Mouse (Mus musculus) R1 (cell line): ENCODE results near the gene Cdc73.

Experiments
- DNase-seq: peaks from one replicate; pipeline ENCODE4 v3.0.0-alpha.2; 2018; ENCODE audit warnings: low read depth, low spot score

Cdc73 gene

DNA sequence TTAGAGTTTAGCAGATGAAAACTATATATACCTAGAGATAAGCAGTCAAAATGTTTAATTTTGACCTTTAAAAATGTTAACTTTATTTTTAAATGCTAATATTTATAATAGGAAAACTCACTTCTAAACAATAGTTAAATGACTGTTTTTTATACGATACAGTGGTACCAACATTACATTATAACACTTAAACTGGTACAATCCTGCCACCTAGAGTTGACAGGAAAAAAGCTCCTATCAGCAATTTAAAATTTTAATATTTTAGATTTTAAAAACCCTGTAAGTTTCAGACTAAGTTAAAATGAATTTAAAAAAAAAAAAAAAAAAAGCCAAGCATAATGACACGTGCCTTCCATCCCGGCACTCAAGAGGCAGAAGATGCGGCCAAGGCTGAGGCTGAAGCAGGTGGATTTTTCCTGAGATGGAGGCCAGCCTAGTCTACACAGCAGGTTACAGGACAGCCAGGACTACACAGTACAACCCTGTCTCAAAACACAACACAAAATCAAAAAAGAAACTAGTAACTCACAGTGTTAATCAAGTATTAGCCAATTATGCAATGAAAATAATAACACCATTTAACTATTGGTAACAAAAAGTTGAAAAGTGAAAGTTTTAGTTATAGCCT, 26.8 kb downstream of the Cdc73 start:
- no peak for DNase-seq

DNA sequence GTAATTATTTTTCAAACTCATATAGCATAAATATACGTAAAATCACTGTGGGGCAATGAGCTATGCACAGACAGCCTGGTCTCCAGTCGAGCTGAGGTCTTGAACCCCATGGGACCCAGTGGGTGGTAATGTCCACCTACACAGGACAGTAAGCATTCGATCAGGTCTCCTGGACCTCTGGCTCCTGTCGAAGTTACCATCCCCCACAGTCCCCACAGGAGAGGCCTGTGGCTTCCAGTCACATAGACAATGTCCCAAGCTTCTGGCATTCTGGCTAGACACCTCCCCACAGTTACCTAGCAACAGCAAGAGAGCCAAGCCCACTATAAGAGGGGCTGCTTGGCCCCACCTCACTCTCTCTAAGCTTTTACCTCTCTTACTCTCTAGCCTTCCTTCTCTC, 37.9 kb downstream of the Cdc73 start:
- DNase-seq, result peak; percentile 58

DNA sequence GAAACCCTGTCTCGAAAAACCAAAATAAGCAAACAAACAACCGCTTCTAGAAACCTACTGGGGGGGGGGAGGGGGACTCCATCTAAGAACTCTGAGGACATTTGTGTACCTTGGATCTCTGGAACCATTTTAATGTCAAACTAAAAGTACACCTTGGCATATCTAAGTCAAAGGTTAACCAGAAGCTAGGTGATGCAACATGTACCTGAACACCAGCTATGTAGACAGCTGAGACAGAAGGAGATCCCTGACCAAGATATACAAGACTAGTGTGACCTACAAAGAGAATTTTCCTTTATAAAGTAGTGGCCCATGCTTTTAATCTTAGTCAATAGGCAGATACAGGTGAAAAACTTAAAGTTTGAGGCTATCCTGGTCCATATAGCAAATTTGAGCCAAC, 39.5 kb downstream of the Cdc73 start:
- no peak for DNase-seq

- no peak for DNase-seq
Measured at GRCm38 (mm10) chr1:143653646-143654045, 49.0 kb downstream of the Cdc73 start.

- DNase-seq, result no peak
Measured at GRCm38 (mm10) chr1:143650317-143650716, 52.4 kb downstream of the Cdc73 start.

DNA sequence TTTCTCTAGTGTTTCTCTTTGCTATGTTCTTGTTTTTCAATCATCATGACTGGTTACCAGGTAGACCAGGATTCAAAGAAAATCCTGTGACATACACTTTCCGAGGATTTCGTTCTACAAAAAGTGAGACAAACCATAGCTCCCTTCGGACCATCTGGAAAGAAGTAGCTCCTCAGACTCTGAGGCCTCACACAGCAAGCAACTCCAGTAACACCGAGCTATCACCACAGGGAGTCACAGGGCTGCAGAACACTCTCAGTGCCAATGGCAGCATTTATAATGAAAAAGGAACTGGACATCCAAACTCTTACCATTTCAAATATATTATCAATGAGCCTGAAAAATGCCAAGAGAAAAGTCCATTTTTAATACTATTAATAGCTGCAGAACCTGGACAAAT, 56.5 kb downstream of the Cdc73 start:
- DNase-seq, result no peak

- no peak for DNase-seq
Measured at GRCm38 (mm10) chr1:143645386-143645785, 57.3 kb downstream of the Cdc73 start.

DNA sequence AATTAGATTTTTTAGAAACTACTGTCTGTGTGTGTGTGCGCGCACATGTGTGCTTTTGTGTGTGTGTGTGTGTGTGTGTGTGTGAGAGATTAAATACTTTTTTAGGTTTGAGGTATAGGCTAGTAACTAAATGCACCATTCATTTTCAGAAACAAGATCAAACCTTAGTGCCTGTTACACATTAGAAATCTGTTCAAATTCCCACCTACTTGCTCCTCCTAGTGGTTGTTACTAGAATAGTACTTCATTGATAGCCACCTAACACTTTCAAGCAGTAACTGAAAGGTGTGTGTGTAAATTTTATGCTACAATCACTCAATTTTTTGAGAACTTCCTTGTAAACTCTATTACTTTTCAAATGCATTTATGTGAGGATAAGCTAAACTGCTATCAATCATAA, 58.5 kb downstream of the Cdc73 start:
- DNase-seq, result peak; percentile 71

DNA sequence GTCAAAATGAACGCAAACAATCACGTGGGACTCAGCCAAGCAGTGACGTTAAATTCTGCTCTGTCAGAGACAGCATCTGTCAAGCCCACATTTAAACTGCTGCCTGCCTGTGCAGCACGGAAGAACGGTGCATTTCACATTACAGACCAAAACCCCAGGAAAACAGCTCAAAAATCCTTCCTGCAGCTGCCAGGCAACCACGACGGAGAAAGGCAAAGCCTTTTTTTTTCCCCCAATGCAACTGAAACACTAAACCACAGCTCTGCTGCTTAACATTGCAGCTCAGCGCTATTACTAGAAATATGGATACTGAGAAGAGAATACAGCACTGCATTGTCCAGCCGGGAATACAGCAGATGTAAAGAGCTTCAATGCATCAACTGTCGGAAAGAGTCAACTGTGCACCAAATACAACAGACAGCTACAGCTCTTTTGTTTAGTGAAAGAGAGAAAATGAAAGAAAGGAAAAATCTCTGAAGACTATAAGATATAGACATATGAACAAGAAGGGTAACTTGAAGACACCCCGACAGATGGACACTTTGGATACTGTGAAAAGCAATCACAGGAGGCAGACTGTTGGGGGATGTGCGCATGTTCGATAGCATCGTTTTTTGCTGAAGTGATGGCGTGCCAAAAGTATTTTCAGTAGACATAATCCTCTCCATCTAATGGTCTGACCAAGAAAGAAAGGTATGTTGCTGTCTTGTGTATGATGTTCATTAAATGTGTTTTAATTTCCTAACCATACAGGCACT, 61.9 kb downstream of the Cdc73 start, which contains the start of gene B3galt2:
Gene B3galt2, plus strand, starts transcription at position 15 of the 758 bp plus-strand sequence.
- peak; percentile 8 for DNase-seq

- DNase-seq, result no peak
Measured at GRCm38 (mm10) chr1:143632854-143633587, 69.7 kb downstream of the Cdc73 start.

DNA sequence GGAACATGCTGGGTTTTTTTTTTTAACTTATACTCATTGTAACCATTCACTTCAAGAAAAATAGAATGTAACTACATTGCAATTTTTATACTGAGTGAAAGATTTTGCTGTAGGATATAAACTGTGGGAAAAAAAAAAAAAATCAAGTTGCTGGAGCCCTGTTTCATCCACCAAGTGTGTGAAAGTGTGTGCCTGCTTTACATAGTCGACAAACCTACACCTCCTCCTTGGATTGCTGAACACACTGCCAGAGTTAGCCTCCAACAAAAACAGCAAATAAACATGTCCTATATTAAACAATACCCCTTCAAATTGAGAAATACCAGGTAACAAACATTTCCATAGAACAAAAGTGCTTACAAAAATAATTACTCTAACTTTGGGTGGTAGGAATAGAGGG, 70.3 kb downstream of the Cdc73 start:
- no peak for DNase-seq

DNA sequence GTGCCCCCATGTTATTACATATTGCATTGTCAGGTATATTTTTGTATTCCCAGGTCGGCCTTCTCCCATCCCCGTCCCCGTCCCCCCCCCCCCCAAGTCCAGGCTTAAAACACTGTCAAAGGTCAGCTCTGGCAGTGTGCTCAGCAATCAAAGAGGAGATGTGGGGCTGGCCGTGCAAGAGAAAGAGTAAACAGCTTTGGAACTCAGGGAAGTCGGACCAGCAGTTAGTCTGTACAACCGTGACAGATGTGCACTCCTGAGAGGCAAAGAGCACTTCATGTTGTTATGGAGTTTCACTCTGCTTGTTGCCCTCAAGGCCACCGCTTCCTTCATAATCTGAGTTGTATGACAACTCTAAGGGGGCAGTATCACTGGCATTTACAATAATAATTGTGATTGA, 71.4 kb downstream of the Cdc73 start:
- no peak for DNase-seq

GRCm38 (mm10) chr1:143622634-143623033, 80.1 kb downstream of the Cdc73 start:
- no peak for DNase-seq

- no peak for DNase-seq
Measured at GRCm38 (mm10) chr1:143621930-143622329, 80.8 kb downstream of the Cdc73 start.

DNA sequence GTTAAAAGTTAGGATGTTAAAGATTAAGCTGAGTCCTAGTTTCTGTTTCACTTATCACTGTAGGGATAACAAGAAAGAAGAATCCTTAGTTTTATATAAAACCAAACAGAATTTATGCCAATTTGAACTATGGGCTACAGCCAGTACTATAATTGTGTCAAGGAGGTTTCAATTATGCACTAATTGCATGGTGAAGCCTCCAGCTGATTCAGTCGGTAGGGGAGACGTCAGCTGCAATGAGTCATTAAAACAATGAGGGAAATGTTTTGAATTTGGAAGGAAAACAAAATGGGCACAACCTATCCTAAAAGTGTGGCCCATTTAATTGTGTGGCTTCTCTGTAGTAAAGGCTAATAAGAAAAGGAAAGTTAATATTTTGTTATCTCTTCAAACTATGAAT, 82.9 kb downstream of the Cdc73 start:
- no peak for DNase-seq

DNA sequence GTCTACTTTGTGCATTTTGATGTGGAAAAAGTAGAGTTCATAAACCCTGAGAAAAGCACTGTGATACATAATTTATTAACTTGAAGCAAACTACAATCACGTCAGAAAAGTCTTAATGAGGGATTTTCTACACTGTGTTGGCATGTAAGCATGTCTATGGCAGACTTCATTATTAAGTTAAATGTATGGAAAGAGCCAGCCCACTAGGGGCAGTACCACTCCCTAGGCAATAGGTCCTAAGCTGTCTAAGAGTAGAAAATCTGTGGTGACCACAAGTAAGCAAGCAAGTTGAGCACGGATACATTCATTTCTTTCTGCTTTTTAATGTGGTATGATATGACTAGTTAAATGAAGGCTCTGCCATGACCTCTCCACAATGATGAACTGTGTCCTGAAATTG, 89.8 kb downstream of the Cdc73 start:
- peak; percentile 25 for DNase-seq

DNA sequence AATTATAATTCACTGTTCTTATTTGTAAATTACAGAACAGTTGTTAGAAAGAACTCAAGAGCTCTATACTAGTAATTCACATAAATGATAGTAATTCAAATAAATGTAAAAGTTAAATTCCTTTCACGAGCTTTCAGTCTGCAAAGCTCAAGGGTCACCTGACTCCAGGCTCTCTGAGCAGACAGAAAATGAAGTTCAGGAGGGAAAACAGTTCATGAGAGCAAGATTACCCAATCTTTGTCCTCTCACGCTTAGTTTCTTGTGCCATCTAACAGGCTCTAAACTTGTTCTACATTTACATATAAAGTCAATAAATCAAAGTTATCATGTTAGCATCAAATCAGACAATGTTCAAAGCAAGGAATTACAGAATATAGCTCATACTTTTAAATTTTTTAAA, 93.8 kb downstream of the Cdc73 start:
- no peak for DNase-seq

DNA sequence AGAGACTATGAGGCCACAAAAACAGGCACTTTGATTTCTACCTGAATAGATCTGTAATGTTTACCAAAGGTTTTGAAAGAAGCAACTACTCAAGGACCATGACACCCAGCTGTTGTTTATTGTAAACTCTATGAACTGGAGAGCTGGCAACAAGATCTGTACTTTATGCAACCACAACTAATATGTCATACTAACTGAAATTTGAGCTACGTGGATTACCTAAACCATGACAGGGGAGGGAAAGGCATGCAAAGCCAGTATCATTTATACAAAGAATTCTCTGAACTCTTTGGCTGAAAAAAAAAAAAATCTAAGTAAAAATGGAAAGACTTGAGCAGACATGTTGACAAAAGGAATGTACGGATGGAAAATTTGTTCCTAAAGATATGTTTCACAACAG, 105.8 kb downstream of the Cdc73 start:
- DNase-seq, result no peak

- no peak for DNase-seq
Measured at GRCm38 (mm10) chr1:143576824-143577543, 125.7 kb downstream of the Cdc73 start.

DNA sequence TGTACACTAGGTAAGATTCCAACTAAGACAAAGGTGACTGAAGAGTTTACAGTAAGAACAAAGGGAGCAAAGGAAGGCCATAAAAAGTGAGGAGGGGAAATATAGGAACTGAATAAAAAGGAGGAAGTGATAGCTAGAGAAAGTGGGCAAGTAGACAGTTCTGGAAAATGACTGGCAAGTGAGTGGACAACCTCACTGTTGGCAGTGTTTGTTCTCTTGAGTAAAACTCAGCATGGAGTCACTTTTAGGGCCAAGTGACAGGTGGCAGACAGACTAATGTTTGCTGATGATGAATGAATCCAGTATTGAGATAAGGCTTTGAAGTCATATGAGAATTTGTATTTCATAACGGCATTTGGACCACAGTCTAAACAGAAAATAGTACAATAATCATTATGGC, 144.5 kb downstream of the Cdc73 start:
- no peak for DNase-seq

DNA sequence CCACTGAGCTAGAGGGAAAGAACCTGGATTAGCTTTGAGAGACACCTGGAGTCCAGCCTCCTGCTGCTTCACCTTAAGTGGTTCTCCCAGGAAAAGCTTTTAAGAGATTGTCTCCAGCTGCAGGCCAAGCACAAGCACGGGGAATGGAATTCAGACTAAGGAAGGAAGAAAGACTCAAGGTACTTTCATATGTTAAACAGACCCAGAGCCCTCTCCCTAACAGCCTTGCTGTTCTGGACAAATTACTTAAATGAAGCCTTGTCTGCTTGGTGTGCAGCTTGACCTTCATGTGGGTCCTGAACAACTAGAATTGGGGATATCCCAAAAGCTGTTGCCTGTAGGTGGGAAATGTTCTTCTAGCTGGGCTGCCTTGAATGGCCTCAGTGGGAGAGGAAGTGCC, 147.2 kb downstream of the Cdc73 start:
- peak; percentile 94 for DNase-seq

DNA sequence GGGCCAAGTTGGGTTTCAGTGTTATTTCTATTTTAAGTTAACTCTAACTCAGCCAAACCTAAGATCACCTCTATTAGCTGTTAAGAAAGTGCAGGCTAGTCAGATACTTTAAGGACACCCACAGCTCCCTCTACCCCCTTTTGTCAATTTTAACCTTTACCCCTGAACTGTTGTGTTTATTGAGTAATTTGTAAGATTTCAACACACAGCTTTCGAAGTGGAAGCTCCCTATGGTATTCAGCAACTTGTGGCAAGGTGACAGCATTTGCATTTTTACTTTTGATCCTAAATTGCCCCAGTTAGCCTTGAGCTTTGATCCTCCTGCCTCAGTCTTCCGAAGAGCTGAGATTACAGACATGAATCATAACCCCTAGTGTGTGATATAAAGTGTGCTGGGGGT, 148.1 kb downstream of the Cdc73 start:
- DNase-seq, result no peak
